Mouse (Mus musculus): ENCODE data around the gene Padi4.

GRCm38 (mm10) chr4:140776623-140777022 lies 2.6 kb upstream of the Padi4 start:
- no peak for TF ChIP-seq CTCF (IDR thresholded peaks at IDR 0.05; ENCODE audit: borderline replicate concordance, insufficient read depth, low read length)
- no peak for TF ChIP-seq POLR2A (IDR thresholded peaks at IDR 0.05; ENCODE audit: low read depth, low read length)

All from embryonic fibroblast, embryonic 13.5 days (primary cell).